Mouse (Mus musculus) spleen, adult 2 months (tissue): ENCODE measurements around the gene Pnpla3.

Experiments
- CTCF ChIP-seq: fragments of 200-500 bp; IDR thresholded peaks from 2 replicates; pipeline ENCODE4 v1.5.1; 2011; ENCODE audit warnings: mild to moderate bottlenecking, inconsistent platforms; ENCODE audit not compliant: insufficient read depth, insufficient read length, insufficient replicate concordance; ENCODE audit errors: extremely low read depth
- POLR2A ChIP-seq: fragments of 200-500 bp; IDR thresholded peaks from 2 replicates; pipeline ENCODE4 v1.6.1; 2011; ENCODE audit warnings: low read depth, low read length, inconsistent platforms

DNA sequence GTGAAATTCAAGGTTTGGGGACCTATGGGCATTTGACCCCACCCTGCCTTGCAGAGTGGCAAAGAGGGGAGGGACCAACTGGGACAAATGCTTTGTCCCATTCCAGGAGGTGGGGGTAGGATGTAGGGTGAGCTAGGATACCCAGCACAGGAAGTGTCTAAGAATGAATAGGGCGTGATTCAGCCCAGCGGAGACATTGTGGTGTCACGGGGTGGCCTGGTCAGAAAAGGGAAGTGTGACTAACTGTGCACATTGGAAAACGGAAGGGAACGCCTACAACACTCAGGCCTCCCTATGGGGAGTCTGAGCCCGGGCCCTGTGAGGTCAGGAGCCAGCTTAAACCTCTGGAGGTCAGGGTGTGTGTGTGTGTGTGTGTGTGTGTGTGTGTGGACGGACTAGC lies 68.0 kb downstream of the Pnpla3 start:
- TF ChIP-seq POLR2A (no peak), CTCF (no peak)
